8 mouse cellular contexts compared by ENCODE assay signal in the genomic region with DNA sequence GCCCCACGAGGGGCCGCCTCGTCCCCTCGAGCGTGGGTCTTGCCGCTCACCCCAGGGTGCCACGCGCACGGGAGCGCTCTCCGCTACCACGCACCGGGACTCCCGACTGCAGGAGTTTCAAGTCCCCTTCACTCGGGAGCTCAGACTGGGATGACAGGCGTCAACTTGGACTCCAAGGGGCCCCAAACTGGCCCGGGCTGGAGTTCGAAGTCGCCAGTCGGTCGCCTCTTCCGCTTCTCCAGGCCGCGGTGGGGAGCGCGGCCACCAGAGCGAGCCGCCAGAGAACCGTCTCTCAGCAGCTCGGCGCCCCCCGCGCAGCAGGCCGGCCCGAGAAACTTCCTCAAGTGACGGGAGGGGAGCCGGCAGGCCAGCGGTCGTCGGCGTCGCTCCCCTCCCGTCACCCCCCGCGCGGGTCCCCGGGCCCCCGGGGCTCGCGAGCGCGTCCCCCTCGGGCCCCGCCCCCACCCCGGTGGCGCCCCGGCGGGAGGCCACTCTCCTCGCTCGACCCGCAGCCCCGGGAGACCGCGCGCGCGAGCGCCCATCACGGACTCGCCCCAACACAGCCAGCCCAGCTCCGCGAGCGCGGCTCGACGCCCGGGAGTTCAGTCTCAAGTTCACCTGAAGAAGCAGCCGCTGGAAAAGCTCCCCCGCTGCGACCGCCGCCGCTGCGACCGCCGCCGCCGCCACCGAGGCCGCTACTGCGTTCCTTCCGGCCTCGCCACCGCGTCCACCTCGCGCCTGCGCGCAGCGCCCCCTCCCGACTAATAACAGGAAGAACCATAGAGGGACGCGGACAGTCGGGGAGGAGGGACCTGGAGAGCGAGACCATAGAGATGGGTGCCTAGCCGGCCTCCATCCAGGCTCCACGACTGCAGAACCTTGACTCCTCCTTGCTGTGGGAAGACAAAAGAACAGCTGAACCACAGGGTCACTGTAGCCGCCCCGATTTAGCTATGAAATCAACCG. TPM values are rescaled to one million over a fixed set of nuclear protein-coding genes. Genes with fewer than 3 reads are reported as not detected.
DNase-seq lines count a peak whose midpoint lies in the region; ATAC-seq and TF ChIP-seq lines count a peak whose summit lies in the region.

A gene (minus strand): TSS at position 714 of the 966 bp plus-strand sequence.

- peaks cover 10% of the 10 kb centered on the region; the same call in 1 of the 2 replicates for H3K36me3 ChIP-seq in hindbrain, embryonic 10.5 days
- no peaks in the 10 kb centered on the region for H3K36me3 ChIP-seq in lung, postnatal 0 days (ENCODE audit: insufficient read depth, low read length)

- TF ChIP-seq CTCF in lung, postnatal 0 days (IDR thresholded peaks at IDR 0.05) = peak; percentile 82

- peak within 1 kb of the TSS; percentile 91 for H3K4me3 ChIP-seq in hindbrain, embryonic 10.5 days
- H3K4me3 ChIP-seq in lung, postnatal 0 days (ENCODE audit: low read depth, low read length) = peak within 1 kb of the TSS; percentile 97

- H3K4me2 ChIP-seq in lung, postnatal 0 days (replicated peaks; ENCODE audit: low read depth, low read length) = peak within 1 kb of the TSS; percentile 91

- ATAC-seq in frontal cortex, adult (ENCODE audit: low TSS enrichment) = peak; percentile 98
- ATAC-seq in lung, postnatal 0 days = peak; percentile 98

- peak within 1 kb of the TSS; percentile 87 for H3K9ac ChIP-seq in lung, postnatal 0 days (replicated peaks; ENCODE audit: low read depth)

- peaks cover 25% of the 10 kb centered on the region for H3K4me1 ChIP-seq in hindbrain, embryonic 10.5 days (replicated peaks)
- peaks cover 17% of the 10 kb centered on the region for H3K4me1 ChIP-seq in lung, postnatal 0 days (ENCODE audit: insufficient read depth, low read depth, low read length)

- peak; percentile 97 for DNase-seq in MN1 (ENCODE audit: low spot score)
- peak; percentile 96 for DNase-seq in cerebellum, adult 9-10 months
- DNase-seq in hindbrain, embryonic 10.5 days (ENCODE audit: low spot score) = peak; percentile 92
- peak; percentile 95 for DNase-seq in layer of hippocampus, adult 9-11 months
- peak; percentile 98 for DNase-seq in lung, postnatal 0 days (ENCODE audit: low spot score)
- peak; percentile 92 for DNase-seq in ovary, postnatal 14 days (ENCODE audit: low spot score)
- peak; percentile 82 for DNase-seq in thymus, postnatal 14 days

- peak within 1 kb of the TSS; percentile 97 for H3K27ac ChIP-seq in hindbrain, embryonic 10.5 days
- H3K27ac ChIP-seq in lung, postnatal 0 days (ENCODE audit: low read length) = peak within 1 kb of the TSS; percentile 93

- 0 out of 2 replicates have a peak, but pooled peaks cover 2% of the 10 kb centered on the region for H3K9me3 ChIP-seq in hindbrain, embryonic 10.5 days
- no peaks in the 10 kb centered on the region for H3K9me3 ChIP-seq in lung, postnatal 0 days (ENCODE audit: low read length)

- TF ChIP-seq EP300 in lung, postnatal 0 days (IDR thresholded peaks at IDR 0.05) = no peak

- WGBS in hindbrain, embryonic 10.5 days = 1% methylated on average over 110 of the region's 110 CpGs
- WGBS in lung, postnatal 0 days = 2% methylated on average over 61 of the region's 110 CpGs

- H3K27me3 ChIP-seq in hindbrain, embryonic 10.5 days (ENCODE audit: insufficient read depth, poor library complexity, severe bottlenecking) = no peaks in the 10 kb centered on the region
- H3K27me3 ChIP-seq in lung, postnatal 0 days (replicated peaks; ENCODE audit: insufficient read depth, low read length) = no peaks in the 10 kb centered on the region

RNA-seq across cellular contexts. Expression of the gene that starts here (rescaled TPM):
- polyA plus RNA-seq in hindbrain, embryonic 10.5 days (2016; fragmentation: Nextera tagmentation; extraction: Ambion mirVana) = 44.2 and 44.3 TPM in 2 replicates
- 23.2 and 26.0 TPM in 2 replicates for polyA plus RNA-seq in lung, postnatal 0 days (2015; fragmentation: Nextera tagmentation; extraction: Ambion mirVana)

Comparison
In these comparisons a context has a peak if more than half of its experiments do, and no peak if none do; other contexts are left out.
1. Peak in every context shown above with its lines: DNase-seq, ATAC-seq, H3K4me3 ChIP-seq and H3K27ac ChIP-seq.